Mouse (Mus musculus) myocyte (in vitro differentiated cells): Measurements from ENCODE around the gene Slc2a1. TPM values are rescaled to one million over a fixed set of nuclear protein-coding genes. Genes with fewer than 3 reads are reported as not detected.

Experiments used
- H3K27me3 ChIP-seq: one replicate; pipeline ENCODE4 v1.6.1; 2011; ENCODE audit not compliant: control insufficient read depth, insufficient read depth, insufficient read length
- H3K36me3 ChIP-seq: one replicate; pipeline ENCODE4 v1.6.1; 2011; ENCODE audit not compliant: control insufficient read depth, insufficient read depth
- H3K4me2 ChIP-seq: one replicate; pipeline ENCODE4 v1.6.1; 2011; ENCODE audit warnings: low read depth, control low read depth
- H3K4me3 ChIP-seq: one replicate; pipeline ENCODE4 v1.5.1; 2011; ENCODE audit warnings: mild to moderate bottlenecking, control low read depth, moderate library complexity
- H3K79me2 ChIP-seq: one replicate; pipeline ENCODE4 v1.6.1; 2011; ENCODE audit not compliant: control insufficient read depth, insufficient read depth
- H3ac ChIP-seq: one replicate; pipeline ENCODE4 v1.6.1; 2011; ENCODE audit not compliant: control insufficient read depth, insufficient read length
- CEBPB ChIP-seq: IDR thresholded peaks from 2 replicates; pipeline ENCODE4 v1.6.1; 2011; ENCODE audit warnings: mild to moderate bottlenecking, moderate library complexity; ENCODE audit not compliant: poor library complexity, insufficient read depth, severe bottlenecking
- E2F4 ChIP-seq: IDR thresholded peaks from one replicate; pipeline ENCODE4 v1.6.1; 2011; ENCODE audit warnings: mild to moderate bottlenecking, control low read depth, moderate library complexity; ENCODE audit not compliant: insufficient read depth
- MAX ChIP-seq: IDR thresholded peaks from one replicate; pipeline ENCODE4 v1.6.1; 2011; ENCODE audit warnings: low read depth, mild to moderate bottlenecking, control low read depth
- MYOD1 ChIP-seq, 3 experiments: IDR thresholded peaks; one replicate each; pipeline ENCODE4 v1.6.1; 2011; ENCODE audit warnings: control low read depth in 2 of 3, low read depth in 2 of 3, mild to moderate bottlenecking in 2 of 3, moderate library complexity in 1 of 3; ENCODE audit not compliant: insufficient read length in 2 of 3, control insufficient read depth in 1 of 3
- MYOG ChIP-seq, 3 experiments: IDR thresholded peaks; one replicate each; pipeline ENCODE4 v1.6.1; 2011; ENCODE audit warnings: control low read depth in 2 of 3, low read depth in 2 of 3, mild to moderate bottlenecking in 2 of 3; ENCODE audit not compliant: insufficient read length in 2 of 3, control insufficient read depth in 1 of 3, insufficient read depth in 1 of 3
- POLR2A ChIP-seq: IDR thresholded peaks from one replicate; pipeline ENCODE4 v1.6.1; 2011; ENCODE audit warnings: low read depth, mild to moderate bottlenecking, control low read depth, moderate library complexity; ENCODE audit not compliant: insufficient read length
- POLR2AphosphoS2 ChIP-seq: IDR thresholded peaks from one replicate; pipeline ENCODE4 v1.6.1; 2011; ENCODE audit warnings: low read depth, control low read depth; ENCODE audit not compliant: insufficient read length
- REST ChIP-seq: IDR thresholded peaks from one replicate; pipeline ENCODE4 v1.6.1; 2011; ENCODE audit warnings: mild to moderate bottlenecking, control low read depth, moderate library complexity; ENCODE audit not compliant: insufficient read depth, insufficient read length
- SRF ChIP-seq: IDR thresholded peaks from one replicate; pipeline ENCODE4 v1.6.1; 2011; ENCODE audit warnings: low read depth; ENCODE audit not compliant: control insufficient read depth, insufficient read length
- TCF12 ChIP-seq: IDR thresholded peaks from one replicate; pipeline ENCODE4 v1.6.1; 2011; ENCODE audit warnings: mild to moderate bottlenecking, control low read depth; ENCODE audit not compliant: poor library complexity, insufficient read depth, severe bottlenecking
- TCF3 ChIP-seq: IDR thresholded peaks from one replicate; pipeline ENCODE4 v1.6.1; 2011; ENCODE audit warnings: low read depth, control low read depth; ENCODE audit not compliant: insufficient read length
- USF1 ChIP-seq: IDR thresholded peaks from one replicate; pipeline ENCODE4 v1.6.1; 2011; ENCODE audit warnings: low read depth, mild to moderate bottlenecking, control low read depth, moderate library complexity
- polyA plus RNA-seq: library from polyadenylated mRNA; unstranded; fragments of >200 nt; fragmentation: generic; extraction: Trizol; gene quantifications from one replicate; pipeline ENCODE4 v1.2.1, GENCODE M21; 2012; ENCODE audit warnings: missing spikeins

Gene Slc2a1
- polyA plus RNA-seq, 1 experiment = 55.8 TPM

GRCm38 (mm10) chr4:119185771-119186170 lies 77.3 kb downstream of the Slc2a1 start:
- H3K4me2 ChIP-seq = peak overlapping the region; percentile 48
- H3K27me3 ChIP-seq = no peaks in the 10 kb centered on the region
- no peak overlapping the region for H3ac ChIP-seq
- no peaks in the 10 kb centered on the region for H3K36me3 ChIP-seq
- H3K79me2 ChIP-seq = no peaks in the 10 kb centered on the region
- no peak overlapping the region for H3K4me3 ChIP-seq
- peak; percentile 84 to 100 (median 99) for TF ChIP-seq MYOD1 (IDR thresholded peaks at IDR 0.05; ENCODE audit: control insufficient read depth in 1 of 3, insufficient read length in 2 of 3, low read depth in 2 of 3)
- peak; percentile 93 for TF ChIP-seq TCF3
- no peak for TF ChIP-seq MAX
- no peak for TF ChIP-seq E2F4
- TF ChIP-seq SRF = no peak
- TF ChIP-seq POLR2AphosphoS2 = no peak
- TF ChIP-seq USF1 = no peak
- no peak for TF ChIP-seq REST
- no peak for TF ChIP-seq CEBPB
- TF ChIP-seq TCF12 = peak; percentile 97
- TF ChIP-seq POLR2A = no peak
- TF ChIP-seq MYOG (IDR thresholded peaks at IDR 0.05; ENCODE audit: control insufficient read depth in 1 of 3, insufficient read depth in 1 of 3, insufficient read length in 2 of 3, low read depth in 2 of 3) = peak; percentile 58 to 91 (median 77)

Other genes with a start within 250 kb of the Slc2a1 start
- not detected for gene Olfr1331, start 244.1 kb upstream of the Slc2a1 start, polyA plus RNA-seq
- gene Olfr1330, start 220.1 kb upstream of the Slc2a1 start, polyA plus RNA-seq = not detected
- gene Olfr1329, start 191.2 kb upstream of the Slc2a1 start, polyA plus RNA-seq = not detected
- gene Olfr1328, start 170.1 kb upstream of the Slc2a1 start, polyA plus RNA-seq = not detected
- gene Lao1, start 147.1 kb upstream of the Slc2a1 start, polyA plus RNA-seq = not detected
- gene Zfp691, start 65.5 kb downstream of the Slc2a1 start, polyA plus RNA-seq = 7.2 TPM
- 0.13 TPM for gene Ermap, start 81.3 kb downstream of the Slc2a1 start, polyA plus RNA-seq
- gene Svbp, start 86.6 kb downstream of the Slc2a1 start, polyA plus RNA-seq = 241 TPM
- 0.07 TPM for gene Tmem269, start 109.5 kb downstream of the Slc2a1 start, polyA plus RNA-seq
- gene AU022252, start 124.0 kb downstream of the Slc2a1 start, polyA plus RNA-seq = 14.5 TPM
- 42.4 TPM for gene P3h1, start 124.2 kb downstream of the Slc2a1 start, polyA plus RNA-seq
- gene Cldn19, start 146.7 kb downstream of the Slc2a1 start, polyA plus RNA-seq = 0.01 TPM
- gene Ybx1, start 185.9 kb downstream of the Slc2a1 start, polyA plus RNA-seq = 734 TPM
- gene Ppih, start 211.8 kb downstream of the Slc2a1 start, polyA plus RNA-seq = 22.2 TPM